Mouse (Mus musculus): ENCODE measurements around the gene Fas. TPM values are rescaled to one million over a fixed set of nuclear protein-coding genes. Genes with fewer than 3 reads are reported as not detected.

Fas gene
- polyA plus RNA-seq, 1 experiment: not detected

- Histone ChIP-seq H3K4me1 (ENCODE audit: control insufficient read depth, insufficient read depth, low read length) (peaks cover 2% of the 10 kb centered on the region; the same call in 1 of the 2 replicates), H3K4me3 (ENCODE audit: insufficient read depth, low read depth, low read length) (no peak overlapping the region), H3K27ac (ENCODE audit: insufficient read depth, low read depth, low read length) (no peak overlapping the region)
- 28% methylated on average over 14 of the region's 14 CpGs for WGBS
- TF ChIP-seq CTCF (IDR thresholded peaks at IDR 0.05; ENCODE audit: insufficient read depth, low read depth, low read length) (no peak), POLR2A (IDR thresholded peaks at IDR 0.05; ENCODE audit: insufficient read depth, low read depth, low read length) (no peak)
Observed at GRCm38 (mm10) chr19:34254101-34254879, 36.2 kb upstream of the Fas start.

- Histone ChIP-seq H3K27ac (ENCODE audit: insufficient read depth, low read depth, low read length) (no peak within 1 kb of the TSS), H3K4me1 (ENCODE audit: control insufficient read depth, insufficient read depth, low read length) (peaks cover 2% of the 10 kb centered on the region; the same call in 1 of the 2 replicates), H3K4me3 (ENCODE audit: insufficient read depth, low read depth, low read length) (no peak within 1 kb of the TSS)
- TF ChIP-seq CTCF (IDR thresholded peaks at IDR 0.05; ENCODE audit: insufficient read depth, low read depth, low read length) (no peak), POLR2A (IDR thresholded peaks at IDR 0.05; ENCODE audit: insufficient read depth, low read depth, low read length) (no peak)
- WGBS: 58% methylated on average over 16 of the region's 16 CpGs
Observed at GRCm38 (mm10) chr19:34254880-34255681, 35.4 kb upstream of the Fas start, which contains the start of gene Acta2. Gene Acta2 (minus strand): TSS chr19:34255590.

GRCm38 (mm10) chr19:34256149-34256548 is 34.3 kb upstream of the Fas start:
- Histone ChIP-seq H3K4me1 (ENCODE audit: control insufficient read depth, insufficient read depth, low read length) (peaks cover 2% of the 10 kb centered on the region; the same call in 1 of the 2 replicates), H3K27ac (ENCODE audit: insufficient read depth, low read depth, low read length) (no peak overlapping the region), H3K4me3 (ENCODE audit: insufficient read depth, low read depth, low read length) (no peak overlapping the region)
- WGBS: 91% methylated on average over 5 of the region's 5 CpGs
- TF ChIP-seq CTCF (IDR thresholded peaks at IDR 0.05; ENCODE audit: insufficient read depth, low read depth, low read length) (no peak), POLR2A (IDR thresholded peaks at IDR 0.05; ENCODE audit: insufficient read depth, low read depth, low read length) (no peak)

- H3K4me3 ChIP-seq (ENCODE audit: insufficient read depth, low read depth, low read length): no peak overlapping the region
- 89% methylated on average over 2 of the region's 2 CpGs for WGBS
- H3K4me1 ChIP-seq (ENCODE audit: control insufficient read depth, insufficient read depth, low read length): peaks cover 2% of the 10 kb centered on the region; the same call in 1 of the 2 replicates
- TF ChIP-seq POLR2A (IDR thresholded peaks at IDR 0.05; ENCODE audit: insufficient read depth, low read depth, low read length) (no peak), CTCF (IDR thresholded peaks at IDR 0.05; ENCODE audit: insufficient read depth, low read depth, low read length) (no peak)
- H3K27ac ChIP-seq (ENCODE audit: insufficient read depth, low read depth, low read length): no peak overlapping the region
Observed at GRCm38 (mm10) chr19:34256936-34257335, 33.5 kb upstream of the Fas start.

- WGBS: 89% methylated on average over 2 of the region's 2 CpGs
- Histone ChIP-seq H3K27ac (ENCODE audit: insufficient read depth, low read depth, low read length) (no peak overlapping the region), H3K4me3 (ENCODE audit: insufficient read depth, low read depth, low read length) (no peak overlapping the region), H3K4me1 (ENCODE audit: control insufficient read depth, insufficient read depth, low read length) (no peaks in the 10 kb centered on the region)
- no peak for TF ChIP-seq POLR2A (IDR thresholded peaks at IDR 0.05; ENCODE audit: insufficient read depth, low read depth, low read length)
- no peak for TF ChIP-seq CTCF (IDR thresholded peaks at IDR 0.05; ENCODE audit: insufficient read depth, low read depth, low read length)
Observed at GRCm38 (mm10) chr19:34262273-34262974, 28.0 kb upstream of the Fas start.

- Histone ChIP-seq H3K4me1 (ENCODE audit: control insufficient read depth, insufficient read depth, low read length) (no peaks in the 10 kb centered on the region), H3K27ac (ENCODE audit: insufficient read depth, low read depth, low read length) (no peak overlapping the region), H3K4me3 (ENCODE audit: insufficient read depth, low read depth, low read length) (no peak overlapping the region)
- 58% methylated on average over 5 of the region's 5 CpGs for WGBS
- no peak for TF ChIP-seq CTCF (IDR thresholded peaks at IDR 0.05; ENCODE audit: insufficient read depth, low read depth, low read length)
- TF ChIP-seq POLR2A (IDR thresholded peaks at IDR 0.05; ENCODE audit: insufficient read depth, low read depth, low read length): no peak
Observed at GRCm38 (mm10) chr19:34265604-34266193, 24.8 kb upstream of the Fas start.

- Histone ChIP-seq H3K4me3 (ENCODE audit: insufficient read depth, low read depth, low read length) (no peak overlapping the region), H3K27ac (ENCODE audit: insufficient read depth, low read depth, low read length) (no peak overlapping the region), H3K4me1 (ENCODE audit: control insufficient read depth, insufficient read depth, low read length) (no peaks in the 10 kb centered on the region)
- TF ChIP-seq POLR2A (IDR thresholded peaks at IDR 0.05; ENCODE audit: insufficient read depth, low read depth, low read length) (no peak), CTCF (IDR thresholded peaks at IDR 0.05; ENCODE audit: insufficient read depth, low read depth, low read length) (no peak)
- WGBS: 13% methylated on average over 1 of the region's 1 CpGs
Observed at GRCm38 (mm10) chr19:34268991-34269390, 21.5 kb upstream of the Fas start.

- no peak for TF ChIP-seq CTCF (IDR thresholded peaks at IDR 0.05; ENCODE audit: insufficient read depth, low read depth, low read length)
- Histone ChIP-seq H3K27ac (ENCODE audit: insufficient read depth, low read depth, low read length) (no peak overlapping the region), H3K4me3 (ENCODE audit: insufficient read depth, low read depth, low read length) (no peak overlapping the region), H3K4me1 (ENCODE audit: control insufficient read depth, insufficient read depth, low read length) (no peaks in the 10 kb centered on the region)
- WGBS: 88% methylated on average over 11 of the region's 11 CpGs
Observed at GRCm38 (mm10) chr19:34270106-34270726, 20.2 kb upstream of the Fas start.
